Mouse (Mus musculus) limb, embryonic 11.5 days (tissue): ENCODE results near the gene Cdh23. TPM values are rescaled to one million over a fixed set of nuclear protein-coding genes. Genes with fewer than 3 reads are reported as not detected.

ENCODE experiments used
- ATAC-seq: fragments of 200-750 bp; cut with Nextera tagmentation; 2 replicates; pipeline ENCODE4 v1.8.0; 2017; ENCODE audit warnings: low read depth; ENCODE audit not compliant: insufficient number of reproducible peaks, low FRiP score, low TSS enrichment
- DNase-seq: peaks from one replicate; pipeline ENCODE4 v3.0.0-alpha.2; 2015; ENCODE audit warnings: low spot score
- H3K27ac ChIP-seq: fragments of 300-500 bp; sonication (generic); replicated peaks from 2 replicates; pipeline ENCODE4 v1.5.1; 2014; ENCODE audit warnings: low read depth, mild to moderate bottlenecking, low read length
- H3K27me3 ChIP-seq: fragments of 300-500 bp; sonication (generic); 2 replicates; pipeline ENCODE4 v1.6.1; 2014; ENCODE audit warnings: mild to moderate bottlenecking, low read length, mixed read lengths; ENCODE audit not compliant: control insufficient read depth, insufficient read depth
- H3K36me3 ChIP-seq: fragments of 300-500 bp; sonication (generic); 2 replicates; pipeline ENCODE4 v1.6.1; 2014; ENCODE audit warnings: mild to moderate bottlenecking, low read length, moderate library complexity, mixed read lengths; ENCODE audit not compliant: control insufficient read depth, insufficient read depth
- H3K4me1 ChIP-seq: fragments of 300-500 bp; sonication (generic); 2 replicates; pipeline ENCODE4 v1.6.1; 2014; ENCODE audit warnings: low read length, mixed read lengths; ENCODE audit not compliant: control insufficient read depth, insufficient read depth
- H3K4me2 ChIP-seq: fragments of 300-500 bp; sonication (generic); 2 replicates; pipeline ENCODE4 v1.6.1; 2014; ENCODE audit warnings: low read depth, mild to moderate bottlenecking, moderate library complexity; ENCODE audit not compliant: severe bottlenecking
- H3K4me3 ChIP-seq: fragments of 300-500 bp; sonication (generic); 2 replicates; pipeline ENCODE4 v1.5.1; 2014; ENCODE audit warnings: low read depth, low read length
- H3K9ac ChIP-seq: fragments of 300-500 bp; sonication (generic); 2 replicates; pipeline ENCODE4 v1.6.1; 2014; ENCODE audit warnings: mild to moderate bottlenecking, low read length
- H3K9me3 ChIP-seq: fragments of 300-500 bp; sonication (generic); 2 replicates; pipeline ENCODE4 v1.6.1; 2016; ENCODE audit warnings: low read length; ENCODE audit not compliant: control insufficient read depth
- WGBS: fragments of 180-500 bp; shearing (Covaris S2); extraction: QIAGEN DNeasy Blood & Tissue Kit; methylation state at CpG from one replicate; pipeline ENCODE4 v1.1.7; 2014; 5-methylcytosine and 5-hydroxymethylcytosine counted together
- polyA plus RNA-seq: library from polyadenylated mRNA; unstranded; fragments of >200 nt; fragmentation: Nextera tagmentation; extraction: Ambion mirVana; gene quantifications from 2 replicates; pipeline ENCODE4 v1.2.1, GENCODE M21; 2014

Cdh23 gene
- polyA plus RNA-seq, 1 experiment from 2014 or later, result 0.16 TPM

- no peak overlapping the region for H3K9ac ChIP-seq
- no peaks in the 10 kb centered on the region for H3K9me3 ChIP-seq
- no peak overlapping the region for H3K27ac ChIP-seq
- no peak overlapping the region for H3K4me2 ChIP-seq
- H3K36me3 ChIP-seq, result no peaks in the 10 kb centered on the region
- peaks cover 10% of the 10 kb centered on the region for H3K4me1 ChIP-seq
- 84% methylated on average over 4 of the region's 4 CpGs for WGBS
- DNase-seq (no peak), ATAC-seq (no peak)
- H3K27me3 ChIP-seq, result no peaks in the 10 kb centered on the region
- no peak overlapping the region for H3K4me3 ChIP-seq
Measured at GRCm38 (mm10) chr10:60357441-60357840, 338.8 kb downstream of the Cdh23 start.

GRCm38 (mm10) chr10:60354881-60355677 lies 341.2 kb downstream of the Cdh23 start:
- WGBS, result 72% methylated on average over 11 of the region's 11 CpGs
- DNase-seq (no peak), ATAC-seq (no peak)
- H3K4me2 ChIP-seq, result no peak overlapping the region
- H3K9me3 ChIP-seq, result no peaks in the 10 kb centered on the region
- H3K36me3 ChIP-seq, result no peaks in the 10 kb centered on the region
- peaks cover 4% of the 10 kb centered on the region; the same call in 1 of the 2 replicates for H3K4me1 ChIP-seq
- no peak overlapping the region for H3K4me3 ChIP-seq
- H3K9ac ChIP-seq, result no peak overlapping the region
- 0 out of 2 replicates have a peak overlapping the region, but pooled peaks have one; percentile 5 for H3K27ac ChIP-seq
- H3K27me3 ChIP-seq, result no peaks in the 10 kb centered on the region

DNA sequence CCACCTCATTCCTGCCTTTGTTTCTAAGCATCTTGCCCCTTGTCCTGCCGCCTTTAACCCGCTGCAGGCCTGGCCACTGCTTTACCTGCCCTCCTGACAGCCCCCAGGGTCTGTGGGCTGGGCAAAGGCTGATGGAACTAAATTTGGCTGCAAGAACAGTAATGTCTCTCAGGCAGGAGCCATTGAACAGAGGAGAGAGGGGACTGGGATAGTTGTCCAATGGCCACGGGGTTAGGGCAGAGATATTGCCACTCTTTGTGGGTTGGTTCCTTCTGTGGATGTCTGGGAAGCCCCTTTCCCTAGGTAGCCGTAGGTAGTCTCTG lies 342.3 kb downstream of the Cdh23 start:
- Histone ChIP-seq H3K9ac (no peak overlapping the region), H3K36me3 (no peaks in the 10 kb centered on the region), H3K4me3 (no peak overlapping the region), H3K27ac (no peak overlapping the region), H3K4me2 (no peak overlapping the region), H3K9me3 (no peaks in the 10 kb centered on the region), H3K4me1 (peaks cover 5% of the 10 kb centered on the region; the same call in 1 of the 2 replicates), H3K27me3 (no peaks in the 10 kb centered on the region)
- DNase-seq (no peak), ATAC-seq (no peak)
- 89% methylated on average over 4 of the region's 4 CpGs for WGBS

GRCm38 (mm10) chr10:60353241-60354002 lies 342.9 kb downstream of the Cdh23 start:
- Histone ChIP-seq H3K4me2 (no peak overlapping the region), H3K9me3 (no peaks in the 10 kb centered on the region), H3K27ac (no peak overlapping the region), H3K9ac (no peak overlapping the region), H3K4me1 (peaks cover 7% of the 10 kb centered on the region; the same call in 1 of the 2 replicates), H3K4me3 (no peak overlapping the region), H3K36me3 (no peaks in the 10 kb centered on the region), H3K27me3 (no peaks in the 10 kb centered on the region)
- 65% methylated on average over 5 of the region's 5 CpGs for WGBS
- no peak for ATAC-seq
- no peak for DNase-seq

DNA sequence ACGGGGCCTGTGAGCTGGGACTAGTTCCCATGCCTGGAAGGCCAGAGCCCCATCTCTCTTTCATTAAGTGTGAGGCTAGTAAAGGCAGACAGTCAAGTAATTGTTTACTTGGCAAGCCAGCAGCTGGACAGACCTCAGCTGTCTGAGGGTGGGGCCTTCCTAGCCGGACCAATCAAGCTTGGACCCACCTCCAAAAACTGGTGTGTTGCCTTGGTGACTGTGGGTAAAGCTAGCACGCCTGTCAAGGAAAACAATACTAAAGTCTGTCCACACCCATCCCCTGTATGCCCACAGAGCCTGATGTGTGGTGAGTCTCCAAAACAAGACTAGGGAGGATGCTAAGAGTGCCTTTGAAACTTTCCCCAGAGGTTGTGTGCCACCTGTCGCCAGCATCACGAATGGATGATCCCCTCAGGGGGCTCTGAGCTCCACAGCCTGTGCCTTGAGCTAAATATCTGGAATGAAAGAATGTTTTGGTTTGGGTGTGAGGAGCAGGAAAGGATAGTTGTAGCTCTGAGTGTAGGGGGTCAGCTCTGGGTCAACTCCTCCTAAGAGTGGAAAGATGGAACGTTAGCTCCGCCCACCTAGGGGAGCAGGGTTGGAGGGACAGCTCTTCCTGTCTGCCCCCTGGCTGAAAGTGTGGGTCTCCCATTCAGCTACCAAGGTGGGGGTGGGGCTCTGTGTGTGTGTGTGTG lies 344.4 kb downstream of the Cdh23 start:
- peaks cover 2% of the 10 kb centered on the region; the same call in 1 of the 2 replicates for H3K27me3 ChIP-seq
- 32% methylated on average over 7 of the region's 7 CpGs for WGBS
- peak overlapping the region; percentile 76 for H3K27ac ChIP-seq
- H3K4me1 ChIP-seq, result peaks cover 10% of the 10 kb centered on the region; the same call in 1 of the 2 replicates
- H3K9me3 ChIP-seq, result no peaks in the 10 kb centered on the region
- H3K4me2 ChIP-seq, result 0 out of 2 replicates have a peak overlapping the region, but pooled peaks have one; percentile 7
- no peak overlapping the region for H3K9ac ChIP-seq
- peak; percentile 41 for DNase-seq
- H3K36me3 ChIP-seq, result no peaks in the 10 kb centered on the region
- H3K4me3 ChIP-seq, result no peak overlapping the region
- ATAC-seq, result peak; percentile 67; the same call in 1 of the 2 replicates

DNA sequence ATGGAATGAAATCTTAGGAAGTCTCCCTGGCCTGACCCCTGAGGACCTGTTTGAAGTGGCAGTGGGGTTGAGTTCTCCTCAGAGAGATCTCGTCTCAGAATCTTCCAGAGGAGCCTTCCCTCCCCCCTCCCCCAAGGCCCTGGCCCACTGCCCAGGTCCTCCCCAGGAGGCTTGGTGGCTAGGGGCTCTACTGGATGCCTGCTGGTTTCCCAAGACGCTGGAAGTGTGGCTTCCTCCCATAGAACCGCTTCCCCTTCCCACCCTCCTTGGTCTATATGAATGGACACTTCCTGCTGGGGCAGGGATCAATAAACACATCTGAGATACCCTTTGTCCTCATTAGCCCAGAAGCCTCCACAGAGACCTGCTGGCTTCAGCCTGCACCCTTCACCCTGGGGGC lies 345.0 kb downstream of the Cdh23 start:
- ATAC-seq, result 0 out of 2 replicates have a peak, but pooled peaks have one; percentile 10
- no peaks in the 10 kb centered on the region for H3K9me3 ChIP-seq

DNA sequence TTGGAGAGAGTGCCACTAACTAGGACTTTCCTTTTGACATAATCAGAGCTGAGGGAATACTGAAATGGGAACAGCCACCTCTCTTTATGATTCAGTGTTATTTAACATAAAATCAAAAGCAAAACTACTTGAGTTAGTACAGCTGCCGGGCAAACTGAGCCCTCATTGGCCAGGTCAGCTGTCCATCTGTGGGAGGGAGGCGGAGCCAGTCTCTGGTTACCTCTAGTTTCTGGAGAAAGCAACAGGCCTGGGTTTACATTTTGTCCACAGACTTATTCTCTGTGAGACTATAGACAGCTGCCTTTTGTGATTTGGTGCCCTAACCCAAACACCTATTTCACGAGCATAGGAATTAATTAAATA lies 345.5 kb downstream of the Cdh23 start:
- Histone ChIP-seq H3K4me1 (peaks cover 13% of the 10 kb centered on the region; the same call in 1 of the 2 replicates), H3K9ac (no peak overlapping the region), H3K4me2 (0 out of 2 replicates have a peak overlapping the region, but pooled peaks have one; percentile 16), H3K27ac (peak overlapping the region; percentile 76), H3K27me3 (peaks cover 2% of the 10 kb centered on the region; the same call in 1 of the 2 replicates), H3K9me3 (no peaks in the 10 kb centered on the region), H3K36me3 (no peaks in the 10 kb centered on the region), H3K4me3 (no peak overlapping the region)
- 48% methylated on average over 3 of the region's 3 CpGs for WGBS
- peak; percentile 3; the same call in 1 of the 2 replicates for ATAC-seq
- DNase-seq, result peak; percentile 94

More for the DNA sequence above, 345.0 kb downstream of the Cdh23 start:
- Histone ChIP-seq H3K36me3 (no peaks in the 10 kb centered on the region), H3K9ac (no peak overlapping the region), H3K4me1 (peaks cover 13% of the 10 kb centered on the region; the same call in 1 of the 2 replicates), H3K4me2 (0 out of 2 replicates have a peak overlapping the region, but pooled peaks have one; percentile 7), H3K4me3 (no peak overlapping the region), H3K27me3 (peaks cover 2% of the 10 kb centered on the region; the same call in 1 of the 2 replicates), H3K27ac (peak overlapping the region; percentile 76)
- DNase-seq, result no peak
- 23% methylated on average over 3 of the region's 3 CpGs for WGBS
